Mouse (Mus musculus): ENCODE data around the gene Cds2.

DNA sequence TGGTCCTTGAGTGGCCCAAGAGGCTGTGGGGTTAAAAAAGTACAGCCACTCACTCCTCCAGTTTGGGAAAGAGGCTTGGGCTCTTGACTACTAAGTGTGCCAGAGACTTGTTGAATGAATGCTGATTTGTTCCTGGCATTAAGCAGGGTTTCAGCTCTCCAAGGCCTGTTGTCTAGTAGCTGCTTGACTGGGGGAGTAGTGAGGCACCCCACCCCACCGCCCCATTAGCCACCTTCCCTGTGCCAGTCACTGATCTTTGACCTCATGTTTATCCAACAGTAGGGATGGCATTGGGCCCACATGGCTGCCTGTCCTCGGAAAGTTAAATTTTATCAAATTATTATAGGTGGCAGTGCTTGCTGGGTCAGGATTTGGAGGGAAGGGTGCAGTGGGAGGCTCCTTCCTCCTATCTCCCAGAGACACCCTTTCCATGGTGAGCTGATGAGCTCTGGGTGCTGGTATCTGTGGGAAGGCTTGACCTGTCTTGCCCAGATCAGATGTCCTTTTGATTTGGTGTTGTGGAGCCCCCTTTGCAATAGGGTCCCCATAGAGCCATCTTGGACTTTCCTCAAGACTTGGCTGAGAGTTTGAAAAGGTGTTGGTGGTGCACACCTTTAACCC is 7.5 kb downstream of the Cds2 start:
- TF ChIP-seq CTCF (IDR thresholded peaks at IDR 0.05; ENCODE audit: low read depth, low read length) (no peak), POLR2A (IDR thresholded peaks at IDR 0.05; ENCODE audit: borderline replicate concordance, low read depth, low read length) (no peak)

All from bone marrow macrophage, adult 2 months (primary cell).